Mouse (Mus musculus) bone marrow macrophage, adult 2 months (primary cell): ENCODE data around the gene Slc12a3.

Source experiments
- CTCF ChIP-seq: IDR thresholded peaks from 2 replicates; pipeline ENCODE4 v1.5.1; 2012; ENCODE audit warnings: low read depth, mild to moderate bottlenecking, low read length, moderate library complexity
- POLR2A ChIP-seq: IDR thresholded peaks from 2 replicates; pipeline ENCODE4 v1.6.1; 2012; ENCODE audit warnings: mild to moderate bottlenecking, low read depth, low read length, borderline replicate concordance

GRCm38 (mm10) chr8:94385506-94386213 is 56.7 kb downstream of the Slc12a3 start:
- TF ChIP-seq CTCF, result no peak
- TF ChIP-seq POLR2A, result no peak
